Mouse (Mus musculus) layer of hippocampus, adult 18-20 months (tissue): Measurements from ENCODE around the gene Krtap4-13. TPM values are rescaled to one million over a fixed set of nuclear protein-coding genes. Genes with fewer than 3 reads are reported as not detected.
"Not testable (repeated sequence)": the region's sequence is repeated elsewhere in the genome, so short reads cannot be mapped to it uniquely, and the experiment has no call there.

ENCODE experiments used
- DNase-seq, 2 experiments: peaks; one replicate each; pipeline ENCODE4 v3.0.0; 2022; ENCODE audit warnings: low spot score in 2 of 2
- long read RNA-seq: library from polyadenylated mRNA; stranded (forward); transcript quantifications from one replicate; pipeline ENCODE4 v2.0.0, GENCODE M21; 2021
- total RNA-seq, 2 experiments: library from RNA; stranded (reverse); gene quantifications; 2 replicates each; pipeline ENCODE4 v1.2.3; 2021

The Krtap4-13 gene
- not detected for total RNA-seq
- long read RNA-seq, result 0 reads

DNA sequence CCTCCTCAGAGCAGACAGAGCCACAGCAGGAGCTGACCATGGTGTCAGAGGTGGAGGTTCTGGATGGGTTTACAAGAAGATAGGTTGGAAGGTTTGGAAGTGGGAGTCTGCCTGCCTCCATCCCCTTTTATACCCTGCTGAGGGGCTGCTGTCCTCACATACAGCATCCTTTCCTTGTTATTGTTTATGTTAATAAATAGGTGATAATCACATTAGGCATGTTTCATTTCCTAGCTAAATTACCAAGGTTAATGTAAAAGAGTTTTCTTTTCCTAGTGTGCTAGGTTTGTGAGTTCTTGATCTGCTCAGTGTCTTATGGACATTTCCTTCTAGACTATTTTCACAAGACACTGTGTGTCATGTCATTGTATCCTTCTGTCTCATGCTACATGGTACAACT, at the start of gene Krtap4-13:
Gene Krtap4-13, minus strand, starts transcription at position 101 of the 400 bp plus-strand sequence.
- not testable (repeated sequence) for DNase-seq

DNA sequence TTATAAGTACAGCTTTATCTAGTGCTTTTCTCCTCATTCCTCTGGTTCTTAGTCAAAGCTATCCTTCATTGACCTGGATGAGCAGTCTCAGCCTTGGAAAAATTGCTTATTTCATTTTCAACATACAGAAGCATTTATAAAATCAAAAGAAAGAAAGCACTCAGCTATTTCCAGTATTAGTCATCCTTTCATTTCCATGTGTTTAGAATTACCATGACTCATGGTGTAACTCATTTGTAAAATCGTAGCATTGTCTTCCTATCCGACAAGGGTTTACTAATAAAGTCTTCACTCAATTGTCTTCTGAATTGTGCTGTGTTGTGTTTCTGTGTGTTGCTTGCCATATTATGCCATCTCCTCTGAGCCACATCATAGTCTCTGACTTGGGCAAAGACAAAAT, 49.1 kb upstream of the Krtap4-13 start:
- no peak for DNase-seq

DNA sequence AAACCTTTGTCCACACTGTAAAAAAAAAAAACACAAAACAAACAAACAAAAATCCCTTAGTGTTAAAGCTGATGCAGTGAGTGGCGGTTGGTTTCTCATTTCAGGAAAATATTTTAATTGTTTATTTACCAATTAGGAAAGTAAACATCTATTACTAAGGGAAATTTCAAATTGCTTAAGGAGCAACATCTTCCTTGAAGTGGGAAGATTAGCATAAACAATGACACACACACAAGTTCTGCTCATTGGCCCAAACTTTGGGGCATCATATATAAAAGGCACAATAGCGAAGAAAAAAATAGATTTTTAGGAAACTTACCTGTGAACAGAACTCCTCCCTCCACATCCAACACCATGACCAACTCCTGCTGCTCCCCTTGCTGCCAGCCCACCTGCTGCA, 47.9 kb upstream of the Krtap4-13 start, which contains the start of gene Gm11568:
Gene Gm11568, plus strand, starts transcription at position 301 of the 400 bp plus-strand sequence.
- no peak for DNase-seq

DNA sequence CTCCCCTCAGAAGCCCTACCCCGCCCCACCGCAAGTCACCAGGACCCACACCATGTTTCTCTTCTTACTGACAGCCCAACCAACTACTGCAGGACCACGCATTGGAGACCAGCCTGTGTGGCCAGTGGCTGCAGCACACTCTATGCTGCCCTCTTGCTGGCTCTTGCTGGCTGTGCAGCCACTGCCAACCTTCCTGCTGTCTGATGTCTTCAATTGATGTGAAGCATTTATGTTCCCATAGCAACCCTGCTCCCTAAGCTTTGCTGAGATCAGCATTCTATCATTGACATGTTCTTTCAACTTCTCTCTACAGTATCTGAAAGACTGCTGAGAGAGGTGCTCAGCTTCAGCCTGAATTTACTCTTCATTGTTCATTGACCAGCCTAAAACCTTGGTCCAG, 44.4 kb upstream of the Krtap4-13 start:
- no peak for DNase-seq

DNA sequence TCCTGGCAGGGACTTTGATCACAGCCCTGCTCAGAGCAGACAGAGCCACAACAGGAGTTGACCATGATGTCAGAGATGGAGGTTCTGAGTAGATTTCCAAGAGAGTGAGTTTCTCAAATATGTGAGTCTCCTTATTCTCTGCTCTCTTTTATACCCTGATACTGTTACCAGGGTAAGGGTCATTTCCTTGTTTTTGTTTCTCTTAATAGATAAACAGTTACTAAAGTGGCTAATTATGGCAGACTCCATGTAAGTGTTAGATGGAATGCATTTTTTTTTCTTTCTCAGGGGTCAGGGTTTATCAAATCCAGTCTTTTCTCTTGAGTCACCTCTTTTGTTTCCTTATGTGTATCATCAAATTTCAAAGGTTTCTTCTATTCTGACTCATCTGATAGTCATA, 41.8 kb upstream of the Krtap4-13 start, which contains the start of gene Krtap4-16:
Gene Krtap4-16, minus strand, starts transcription at position 101 of the 400 bp plus-strand sequence.
- DNase-seq, result no peak

DNA sequence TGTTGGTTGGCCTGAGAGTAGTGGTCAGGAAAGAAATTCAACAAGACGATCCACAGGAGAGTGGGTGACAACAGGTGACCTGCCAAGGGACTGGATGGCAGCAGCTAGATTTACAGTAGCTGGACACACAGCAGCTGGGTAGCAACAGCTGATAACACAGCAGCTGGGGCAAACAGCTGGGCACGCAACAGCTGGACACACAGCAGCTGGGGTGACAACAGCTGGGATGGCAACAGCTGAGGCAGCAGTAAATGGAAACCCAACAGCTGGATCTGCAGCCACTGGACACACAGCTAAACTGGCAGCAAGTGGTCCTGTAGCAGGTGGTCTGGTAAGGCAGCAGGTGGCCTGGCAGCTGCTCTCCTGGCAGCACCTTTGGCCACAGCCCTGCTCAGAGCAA, 37.1 kb upstream of the Krtap4-13 start:
- DNase-seq, result no peak

DNA sequence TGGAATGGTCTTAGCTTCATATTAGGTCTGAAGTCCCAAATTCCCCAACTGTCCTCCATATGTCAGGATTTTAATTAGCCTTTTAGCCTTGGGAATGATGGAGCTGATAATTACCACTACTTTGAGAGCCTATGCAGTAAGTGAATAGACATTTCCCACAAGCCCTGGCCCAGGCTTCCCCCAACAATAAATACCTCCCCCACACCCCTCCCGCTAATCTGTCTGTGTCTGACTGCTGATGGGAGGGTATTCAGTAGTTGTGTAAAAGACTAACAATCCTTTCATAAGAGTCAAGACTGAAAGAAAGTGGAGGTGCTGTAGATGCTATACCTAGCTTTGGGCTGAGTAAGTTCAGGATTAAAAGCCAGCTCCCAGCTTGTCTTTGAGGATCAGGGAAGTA, 32.5 kb upstream of the Krtap4-13 start:
- no peak for DNase-seq

DNA sequence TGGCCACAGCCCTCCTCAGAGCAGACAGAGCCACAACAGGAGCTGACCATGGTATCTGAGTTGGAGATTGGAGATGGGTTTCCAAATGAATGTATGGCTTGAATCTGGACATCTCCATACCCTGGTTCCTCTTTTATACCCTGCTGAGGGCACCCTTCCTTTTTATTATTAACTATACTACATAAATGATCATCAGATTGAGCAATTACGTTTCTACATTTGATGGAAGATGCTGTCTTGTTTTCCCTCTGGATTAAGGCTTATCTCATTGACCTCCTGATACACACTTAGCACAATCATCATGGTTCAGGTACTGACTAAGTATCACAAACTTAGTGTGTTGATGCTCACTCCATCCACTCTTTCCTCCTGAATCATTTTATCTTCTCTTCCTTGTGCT, 28.3 kb upstream of the Krtap4-13 start, which contains the start of gene 2300003K06Rik:
Gene 2300003K06Rik, minus strand, starts transcription at position 101 of the 400 bp plus-strand sequence.
- DNase-seq, result no peak

DNA sequence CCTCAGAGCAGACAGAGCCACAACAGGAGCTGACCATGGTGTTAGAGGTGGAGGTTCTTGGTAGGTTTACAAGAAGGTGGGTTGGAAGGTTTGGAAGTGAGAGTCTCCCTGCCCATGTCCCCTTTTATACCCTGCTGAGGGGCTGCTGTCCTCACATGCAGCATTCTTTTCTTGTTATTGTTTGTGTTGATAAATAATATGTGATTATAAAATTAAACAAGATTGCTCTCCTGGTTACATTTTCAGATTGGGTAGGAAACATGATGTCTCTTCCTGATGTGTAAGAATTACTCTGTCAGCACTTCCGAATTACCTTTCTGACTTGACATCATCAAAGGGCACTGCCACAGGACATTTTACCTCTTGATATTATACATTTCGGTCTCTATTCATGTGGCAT, 5.9 kb upstream of the Krtap4-13 start, which contains the start of gene Gm11564:
Gene Gm11564, minus strand, starts transcription at position 101 of the 400 bp plus-strand sequence.
- DNase-seq, result not testable (repeated sequence)

DNA sequence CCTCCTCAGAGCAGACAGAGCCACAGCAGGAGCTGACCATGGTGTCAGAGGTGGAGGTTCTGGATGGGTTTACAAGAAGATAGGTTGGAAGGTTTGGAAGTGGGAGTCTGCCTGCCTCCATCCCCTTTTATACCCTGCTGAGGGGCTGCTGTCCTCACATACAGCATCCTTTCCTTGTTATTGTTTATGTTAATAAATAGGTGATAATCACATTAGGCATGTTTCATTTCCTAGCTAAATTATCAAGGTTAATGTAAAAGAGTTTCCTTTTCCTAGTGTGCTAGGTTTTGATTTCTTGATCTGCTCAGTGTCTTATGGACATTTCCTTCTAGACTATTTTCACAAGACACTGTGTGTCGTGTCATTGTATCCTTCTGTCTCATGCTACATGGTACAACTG, 5.3 kb downstream of the Krtap4-13 start, which contains the start of gene Gm11554:
Gene Gm11554, minus strand, starts transcription at position 101 of the 400 bp plus-strand sequence.
- DNase-seq, result not testable (repeated sequence)

DNA sequence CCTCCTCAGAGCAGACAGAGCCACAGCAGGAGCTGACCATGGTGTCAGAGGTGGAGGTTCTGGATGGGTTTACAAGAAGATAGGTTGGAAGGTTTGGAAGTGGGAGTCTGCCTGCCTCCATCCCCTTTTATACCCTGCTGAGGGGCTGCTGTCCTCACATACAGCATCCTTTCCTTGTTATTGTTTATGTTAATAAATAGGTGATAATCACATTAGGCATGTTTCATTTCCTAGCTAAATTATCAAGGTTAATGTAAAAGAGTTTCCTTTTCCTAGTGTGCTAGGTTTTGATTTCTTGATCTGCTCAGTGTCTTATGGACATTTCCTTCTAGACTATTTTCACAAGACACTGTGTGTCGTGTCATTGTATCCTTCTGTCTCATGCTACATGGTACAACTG, 10.9 kb downstream of the Krtap4-13 start, which contains the start of gene Gm11569:
Gene Gm11569, minus strand, starts transcription at position 101 of the 400 bp plus-strand sequence.
- not testable (repeated sequence) for DNase-seq

DNA sequence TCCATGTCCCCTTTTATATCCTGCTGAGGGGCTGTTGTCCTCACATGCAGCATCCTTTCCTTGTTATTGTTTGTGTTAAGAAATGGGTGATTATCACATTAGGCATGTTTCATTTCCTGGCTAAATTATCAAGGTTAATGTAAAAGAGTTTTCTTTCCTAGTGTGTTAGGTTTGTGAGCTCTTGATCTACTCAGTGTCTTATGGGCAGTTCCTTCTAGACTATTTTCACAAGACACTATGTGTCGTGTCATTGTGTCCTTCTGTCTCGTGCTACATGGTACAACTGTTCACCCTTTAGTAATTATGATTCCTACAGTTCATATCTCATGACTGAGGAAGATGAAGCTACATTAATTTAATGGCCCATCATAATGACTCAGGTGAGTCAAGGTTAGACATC, 16.3 kb downstream of the Krtap4-13 start, which contains the start of gene Gm11596:
Gene Gm11596, minus strand, starts transcription at position 101 of the 400 bp plus-strand sequence.
- no peak for DNase-seq

DNA sequence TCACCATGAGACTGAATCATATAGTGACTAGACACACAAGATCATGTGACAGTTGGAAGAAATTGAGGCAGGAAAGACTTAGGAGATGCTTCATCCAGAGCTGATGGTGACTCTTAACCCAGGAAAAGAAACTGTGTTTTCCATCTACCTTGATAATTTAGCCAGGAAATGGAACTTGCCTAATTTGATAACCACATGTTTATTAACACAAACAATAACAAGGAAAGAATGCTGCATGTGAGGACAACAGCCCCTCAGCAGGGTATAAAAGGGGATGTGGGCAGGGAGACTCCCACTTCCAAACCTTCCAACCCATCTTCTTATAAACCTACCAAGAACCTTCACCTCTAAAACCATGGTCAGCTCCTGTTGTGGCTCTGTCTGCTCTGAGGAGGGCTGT, 24.8 kb downstream of the Krtap4-13 start, which contains the start of gene Krtap4-9:
Gene Krtap4-9, plus strand, starts transcription at position 301 of the 400 bp plus-strand sequence.
- not testable (repeated sequence) for DNase-seq

DNA sequence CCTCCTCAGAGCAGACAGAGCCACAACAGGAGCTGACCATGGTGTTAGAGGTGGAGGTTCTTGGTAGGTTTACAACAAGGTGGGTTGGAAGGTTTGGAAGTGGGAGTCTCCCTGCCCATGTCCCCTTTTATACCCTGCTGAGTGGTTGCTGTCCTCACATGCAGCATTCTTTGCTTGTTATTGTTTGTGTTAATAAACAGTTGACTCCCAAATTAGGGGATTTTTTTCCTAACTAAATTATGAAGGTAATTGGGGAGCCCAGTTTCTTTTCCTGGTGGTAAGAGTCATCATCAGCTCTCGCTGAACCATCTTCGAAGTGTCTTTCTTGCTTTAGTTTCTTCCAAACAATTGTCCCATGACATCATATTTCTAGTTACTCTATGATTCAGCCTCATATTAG, 29.1 kb downstream of the Krtap4-13 start, which contains the start of gene Krtap4-8:
Gene Krtap4-8, minus strand, starts transcription at position 101 of the 400 bp plus-strand sequence.
- no peak for DNase-seq

DNA sequence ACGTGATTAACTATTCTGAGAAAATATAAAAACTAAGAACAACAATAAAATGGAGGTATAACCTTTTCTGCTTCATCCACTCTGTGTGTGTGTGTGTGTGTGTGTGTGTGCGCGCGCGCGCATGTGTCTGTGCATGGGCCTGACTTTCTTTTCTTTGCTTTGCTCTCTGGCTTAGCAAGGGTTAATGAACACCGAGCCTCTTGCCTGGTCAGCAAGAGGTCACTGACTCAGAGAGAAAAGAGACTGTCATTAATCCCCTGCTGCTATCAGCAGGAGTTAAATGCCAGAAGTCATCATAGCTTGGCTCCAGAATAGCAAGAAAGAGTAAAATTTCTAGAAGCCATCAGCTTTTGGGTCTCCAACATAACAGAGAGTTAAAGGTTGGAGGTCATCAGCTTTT, 31.3 kb downstream of the Krtap4-13 start:
- no peak for DNase-seq

DNA sequence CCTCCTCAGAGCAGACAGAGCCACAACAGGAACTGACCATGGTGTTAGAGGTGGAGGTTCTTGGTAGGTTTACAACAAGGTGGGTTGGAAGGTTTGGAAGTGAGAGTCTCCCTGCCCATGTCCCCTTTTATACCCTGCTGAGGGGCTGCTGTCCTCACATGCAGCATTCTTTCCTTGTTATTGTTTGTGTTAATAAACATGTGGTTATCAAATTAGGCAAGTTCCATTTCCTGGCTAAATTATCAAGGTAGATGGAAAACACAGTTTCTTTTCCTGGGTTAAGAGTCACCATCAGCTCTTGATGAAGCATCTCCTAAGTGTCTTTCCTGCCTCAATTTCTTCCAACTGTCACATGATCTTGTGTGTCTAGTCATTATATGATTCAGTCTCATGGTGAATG, 36.9 kb downstream of the Krtap4-13 start, which contains the start of gene Gm11595:
Gene Gm11595, minus strand, starts transcription at position 101 of the 400 bp plus-strand sequence.
- DNase-seq, result not testable (repeated sequence)

DNA sequence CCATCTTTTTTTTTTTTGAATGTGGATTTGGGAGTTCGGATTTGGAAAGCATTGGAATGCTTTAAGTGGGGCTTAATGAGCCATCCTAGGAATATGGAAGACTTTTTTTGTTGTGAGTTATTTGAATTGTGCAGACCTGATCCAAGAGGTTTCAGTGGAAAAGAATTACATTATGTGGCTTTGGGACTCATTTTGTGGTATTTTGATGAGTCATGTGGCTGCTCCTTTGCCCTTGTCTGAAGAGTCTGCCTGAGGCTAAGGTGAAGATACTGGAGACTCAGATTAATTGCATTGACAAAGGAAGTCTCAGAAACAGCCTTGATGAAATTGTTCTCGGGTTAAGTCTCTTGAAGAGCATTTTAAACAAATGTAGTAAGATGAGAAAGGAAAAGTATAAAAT, 41.3 kb downstream of the Krtap4-13 start:
- DNase-seq, result no peak

Other genes starting within 250 kb of the Krtap4-13 start
- not detected for gene Krtap3-1, start 243.3 kb downstream of the Krtap4-13 start, total RNA-seq
- not detected for gene Krtap1-5, start 228.9 kb downstream of the Krtap4-13 start, total RNA-seq
- not detected for gene Krtap1-4, start 226.2 kb downstream of the Krtap4-13 start, total RNA-seq
- gene Krtap1-3, start 218.6 kb downstream of the Krtap4-13 start, total RNA-seq, result not detected
- not detected for gene Krtap9-3, start 211.8 kb downstream of the Krtap4-13 start, total RNA-seq
- not detected for gene Gm11938, start 206.6 kb downstream of the Krtap4-13 start, total RNA-seq
- not detected for gene Gm11937, start 199.7 kb downstream of the Krtap4-13 start, total RNA-seq
- not detected for gene Krtap2-4, start 195.0 kb downstream of the Krtap4-13 start, total RNA-seq
- gene Gm11562, start 189.5 kb downstream of the Krtap4-13 start, total RNA-seq, result not detected
- gene Krtap4-1, start 181.7 kb downstream of the Krtap4-13 start, total RNA-seq, result not detected
- not detected for gene Krtap4-2, start 174.8 kb downstream of the Krtap4-13 start, total RNA-seq
- gene Krtap4-7, start 165.8 kb downstream of the Krtap4-13 start, total RNA-seq, result not detected
- not detected for gene Gm11555, start 159.7 kb downstream of the Krtap4-13 start, total RNA-seq
- not detected for gene Gm11563, start 150.9 kb downstream of the Krtap4-13 start, total RNA-seq
- not detected for gene Krtap4-6, start 143.9 kb downstream of the Krtap4-13 start, total RNA-seq
- gene Gm14190, start 119.2 kb downstream of the Krtap4-13 start, total RNA-seq, result not detected
- not detected for gene Gm14180, start 75.6 kb downstream of the Krtap4-13 start, total RNA-seq
- not detected for gene Gm11595, start 37.0 kb downstream of the Krtap4-13 start, total RNA-seq
- gene Krtap4-8, start 29.2 kb downstream of the Krtap4-13 start, total RNA-seq, result not detected
- not detected for gene Krtap4-9, start 24.7 kb downstream of the Krtap4-13 start, total RNA-seq
- gene Gm11596, start 16.4 kb downstream of the Krtap4-13 start, total RNA-seq, result not detected
- not detected for gene Gm11569, start 11.0 kb downstream of the Krtap4-13 start, total RNA-seq
- not detected for gene Gm11554, start 5.4 kb downstream of the Krtap4-13 start, total RNA-seq
- gene Gm11564, start 5.8 kb upstream of the Krtap4-13 start, total RNA-seq, result not detected
- not detected for gene 2300003K06Rik, start 28.2 kb upstream of the Krtap4-13 start, total RNA-seq
- not detected for gene Krtap4-16, start 41.7 kb upstream of the Krtap4-13 start, total RNA-seq
- not detected for gene Gm11568, start 48.0 kb upstream of the Krtap4-13 start, total RNA-seq
- not detected for gene Gm11559, start 54.6 kb upstream of the Krtap4-13 start, total RNA-seq
- gene Krtap9-1, start 63.5 kb upstream of the Krtap4-13 start, total RNA-seq, result not detected
- gene Gm11567, start 69.3 kb upstream of the Krtap4-13 start, total RNA-seq, result not detected
- not detected for gene Krtap31-1, start 98.0 kb upstream of the Krtap4-13 start, total RNA-seq
- not detected for gene Gm11565, start 104.9 kb upstream of the Krtap4-13 start, total RNA-seq
- not detected for gene Krtap31-2, start 126.4 kb upstream of the Krtap4-13 start, total RNA-seq
- not detected for gene Krtap9-5, start 138.6 kb upstream of the Krtap4-13 start, total RNA-seq
- gene Krtap29-1, start 169.2 kb upstream of the Krtap4-13 start, total RNA-seq, result not detected
- gene Krtap16-1, start 176.7 kb upstream of the Krtap4-13 start, total RNA-seq, result not detected
- not detected for gene Krtap17-1, start 184.1 kb upstream of the Krtap4-13 start, total RNA-seq
- gene Krt33a, start 206.3 kb upstream of the Krtap4-13 start, total RNA-seq, result not detected
- not detected for gene Krt33b, start 220.0 kb upstream of the Krtap4-13 start, total RNA-seq
- not detected for gene Krt34, start 231.7 kb upstream of the Krtap4-13 start, total RNA-seq
- gene Krt31, start 240.7 kb upstream of the Krtap4-13 start, total RNA-seq, result not detected